Mouse (Mus musculus) liver, embryonic 11.5 days (tissue): Measurements from ENCODE around the gene Dmd. TPM values are rescaled to one million over a fixed set of nuclear protein-coding genes. Genes with fewer than 3 reads are reported as not detected.

Experiments used
- ATAC-seq: fragments of 200-750 bp; cut with Nextera tagmentation; replicated peaks from 2 replicates; pipeline ENCODE4 v1.8.0; 2017; ENCODE audit warnings: moderate number of reproducible peaks, mild to moderate bottlenecking, moderate TSS enrichment, moderate library complexity; ENCODE audit not compliant: low FRiP score
- DNase-seq: peaks from one replicate; pipeline ENCODE4 v3.0.0-alpha.2; 2017; ENCODE audit warnings: low spot score
- H3K27ac ChIP-seq: fragments of 300-500 bp; sonication (generic); 2 replicates; pipeline ENCODE4 v1.5.1; 2014; ENCODE audit warnings: mild to moderate bottlenecking, low read depth, low read length, control low read depth
- H3K27me3 ChIP-seq: fragments of 300-500 bp; sonication (generic); replicated peaks from 2 replicates; pipeline ENCODE4 v1.6.1; 2014; ENCODE audit warnings: low read length, mixed read lengths; ENCODE audit not compliant: control insufficient read depth, insufficient read depth
- H3K36me3 ChIP-seq: fragments of 300-500 bp; sonication (generic); 2 replicates; pipeline ENCODE4 v1.6.1; 2014; ENCODE audit warnings: mild to moderate bottlenecking, low read length, moderate library complexity, mixed read lengths; ENCODE audit not compliant: control insufficient read depth, insufficient read depth
- H3K4me1 ChIP-seq: fragments of 300-500 bp; sonication (generic); replicated peaks from 2 replicates; pipeline ENCODE4 v1.6.1; 2014; ENCODE audit warnings: low read length, mixed read lengths; ENCODE audit not compliant: control insufficient read depth, insufficient read depth
- H3K4me2 ChIP-seq: fragments of 300-500 bp; sonication (generic); 2 replicates; pipeline ENCODE4 v1.6.1; 2014; ENCODE audit warnings: mild to moderate bottlenecking, control low read depth, moderate library complexity
- H3K4me3 ChIP-seq: fragments of 300-500 bp; sonication (generic); 2 replicates; pipeline ENCODE4 v1.5.1; 2014; ENCODE audit warnings: low read depth, low read length, control low read depth
- H3K9ac ChIP-seq: fragments of 300-500 bp; sonication (generic); 2 replicates; pipeline ENCODE4 v1.6.1; 2014; ENCODE audit warnings: low read depth, low read length, control low read depth
- H3K9me3 ChIP-seq: fragments of 300-500 bp; sonication (generic); 2 replicates; pipeline ENCODE4 v1.6.1; 2016; ENCODE audit warnings: low read length, inconsistent platforms, mixed read lengths; ENCODE audit not compliant: control insufficient read depth
- WGBS: fragments of 180-500 bp; shearing (Covaris S2); extraction: QIAGEN DNeasy Blood & Tissue Kit; methylation state at CpG from one replicate; pipeline ENCODE4 v1.1.7; 2014; 5-methylcytosine and 5-hydroxymethylcytosine counted together
- polyA plus RNA-seq: library from polyadenylated mRNA; unstranded; fragments of >200 nt; fragmentation: Nextera tagmentation; extraction: Ambion mirVana; gene quantifications from 2 replicates; pipeline ENCODE4 v1.2.1, GENCODE M21; 2014

The Dmd gene
- polyA plus RNA-seq, 1 experiment from 2014 or later, result 11.0 TPM

- WGBS, result 55% methylated on average over 3 of the region's 3 CpGs
- Histone ChIP-seq H3K9ac (no peak overlapping the region), H3K27me3 (no peaks in the 10 kb centered on the region), H3K4me2 (no peak overlapping the region), H3K4me3 (no peak overlapping the region), H3K4me1 (no peaks in the 10 kb centered on the region), H3K9me3 (no peaks in the 10 kb centered on the region), H3K27ac (no peak overlapping the region), H3K36me3 (no peaks in the 10 kb centered on the region)
- DNase-seq, result no peak
- no peak for ATAC-seq
Observed at GRCm38 (mm10) chrX:84443985-84444384, 1495.3 kb downstream of the Dmd start.

- Histone ChIP-seq H3K4me1 (no peaks in the 10 kb centered on the region), H3K9me3 (no peaks in the 10 kb centered on the region), H3K9ac (no peak overlapping the region), H3K36me3 (no peaks in the 10 kb centered on the region), H3K4me2 (no peak overlapping the region), H3K27me3 (no peaks in the 10 kb centered on the region), H3K4me3 (no peak overlapping the region), H3K27ac (no peak overlapping the region)
- ATAC-seq (no peak), DNase-seq (no peak)
Observed at GRCm38 (mm10) chrX:84444638-84445037, 1496.0 kb downstream of the Dmd start.

- Histone ChIP-seq H3K9me3 (no peaks in the 10 kb centered on the region), H3K4me2 (no peak overlapping the region), H3K36me3 (no peaks in the 10 kb centered on the region), H3K4me3 (no peak overlapping the region), H3K27ac (no peak overlapping the region), H3K9ac (no peak overlapping the region), H3K27me3 (no peaks in the 10 kb centered on the region), H3K4me1 (no peaks in the 10 kb centered on the region)
- WGBS, result 73% methylated on average over 1 of the region's 1 CpGs
- DNase-seq (no peak), ATAC-seq (no peak)
Observed at GRCm38 (mm10) chrX:84454473-84454872, 1505.8 kb downstream of the Dmd start.

- no peak for DNase-seq
- no peaks in the 10 kb centered on the region for H3K9me3 ChIP-seq
- H3K36me3 ChIP-seq, result no peaks in the 10 kb centered on the region
- H3K4me1 ChIP-seq, result no peaks in the 10 kb centered on the region
- H3K4me2 ChIP-seq, result no peak overlapping the region
- H3K9ac ChIP-seq, result no peak overlapping the region
- 84% methylated on average over 3 of the region's 3 CpGs for WGBS
- no peak overlapping the region for H3K27ac ChIP-seq
- H3K4me3 ChIP-seq, result no peak overlapping the region
- no peak for ATAC-seq
- no peaks in the 10 kb centered on the region for H3K27me3 ChIP-seq
Observed at GRCm38 (mm10) chrX:84514650-84515366, 1566.1 kb downstream of the Dmd start.

GRCm38 (mm10) chrX:84551995-84552394 is 1603.3 kb downstream of the Dmd start:
- no peak overlapping the region for H3K27ac ChIP-seq
- WGBS, result 70% methylated on average over 1 of the region's 1 CpGs
- no peak for ATAC-seq

GRCm38 (mm10) chrX:84553441-84553840 is 1604.8 kb downstream of the Dmd start:
- Histone ChIP-seq H3K4me3 (no peak overlapping the region), H3K9me3 (no peaks in the 10 kb centered on the region), H3K4me2 (no peak overlapping the region), H3K9ac (no peak overlapping the region), H3K36me3 (no peaks in the 10 kb centered on the region), H3K4me1 (no peaks in the 10 kb centered on the region), H3K27ac (no peak overlapping the region), H3K27me3 (no peaks in the 10 kb centered on the region)
- ATAC-seq (no peak), DNase-seq (no peak)
- 0% methylated on average over 1 of the region's 1 CpGs for WGBS

More at GRCm38 (mm10) chrX:84551995-84552394, 1603.3 kb downstream of the Dmd start:
- no peaks in the 10 kb centered on the region for H3K36me3 ChIP-seq
- H3K4me3 ChIP-seq, result no peak overlapping the region
- no peak for DNase-seq
- H3K4me2 ChIP-seq, result no peak overlapping the region
- no peaks in the 10 kb centered on the region for H3K27me3 ChIP-seq
- no peaks in the 10 kb centered on the region for H3K4me1 ChIP-seq
- H3K9me3 ChIP-seq, result no peaks in the 10 kb centered on the region
- no peak overlapping the region for H3K9ac ChIP-seq

- ATAC-seq, result no peak
- H3K27ac ChIP-seq, result no peak overlapping the region
- DNase-seq, result no peak
- H3K36me3 ChIP-seq, result no peaks in the 10 kb centered on the region
- H3K27me3 ChIP-seq, result no peaks in the 10 kb centered on the region
- H3K4me1 ChIP-seq, result no peaks in the 10 kb centered on the region
- H3K9me3 ChIP-seq, result no peaks in the 10 kb centered on the region
- no peak overlapping the region for H3K9ac ChIP-seq
- H3K4me3 ChIP-seq, result no peak overlapping the region
- H3K4me2 ChIP-seq, result no peak overlapping the region
Observed at GRCm38 (mm10) chrX:84598476-84598875, 1649.8 kb downstream of the Dmd start.

GRCm38 (mm10) chrX:84640446-84640845 is 1691.8 kb downstream of the Dmd start:
- no peaks in the 10 kb centered on the region for H3K4me1 ChIP-seq
- H3K4me3 ChIP-seq, result no peak overlapping the region
- H3K27me3 ChIP-seq, result no peaks in the 10 kb centered on the region
- ATAC-seq (no peak), DNase-seq (no peak)
- no peak overlapping the region for H3K4me2 ChIP-seq
- H3K27ac ChIP-seq, result no peak overlapping the region
- H3K9me3 ChIP-seq, result no peaks in the 10 kb centered on the region
- no peak overlapping the region for H3K9ac ChIP-seq
- H3K36me3 ChIP-seq, result no peaks in the 10 kb centered on the region

GRCm38 (mm10) chrX:84747683-84748082 is 1799.0 kb downstream of the Dmd start:
- no peaks in the 10 kb centered on the region for H3K9me3 ChIP-seq
- no peak overlapping the region for H3K4me3 ChIP-seq
- H3K36me3 ChIP-seq, result no peaks in the 10 kb centered on the region
- H3K9ac ChIP-seq, result no peak overlapping the region
- H3K27me3 ChIP-seq, result no peaks in the 10 kb centered on the region
- no peaks in the 10 kb centered on the region for H3K4me1 ChIP-seq
- ATAC-seq, result no peak
- H3K27ac ChIP-seq, result no peak overlapping the region
- no peak overlapping the region for H3K4me2 ChIP-seq
- no peak for DNase-seq
- WGBS, result 52% methylated on average over 4 of the region's 4 CpGs
